Mouse (Mus musculus): Measurements from ENCODE around the gene Trpv5. TPM values are rescaled to one million over a fixed set of nuclear protein-coding genes. Genes with fewer than 3 reads are reported as not detected.

Gene Trpv5
- polyA plus RNA-seq, 1 experiment from 2014 or later, result not detected

DNA sequence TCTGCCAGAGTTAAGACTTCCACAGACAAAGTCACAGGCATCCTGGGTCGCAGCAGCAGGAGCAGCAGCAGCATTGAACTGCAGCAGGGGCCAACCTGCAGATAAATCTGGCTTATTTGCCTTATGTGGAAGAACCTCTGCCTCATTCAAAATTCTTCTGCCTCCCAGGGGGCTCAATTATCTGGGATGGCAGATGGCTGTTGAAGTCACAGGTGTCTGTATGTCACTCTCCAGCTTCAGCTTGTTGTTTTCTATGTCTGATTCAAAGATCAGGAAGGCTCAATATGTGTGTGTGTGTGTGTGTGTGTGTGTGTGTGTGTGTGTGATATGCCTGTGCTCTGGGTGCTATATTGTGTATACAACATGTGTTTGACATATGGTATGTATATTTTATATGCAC, 43.2 kb downstream of the Trpv5 start:
- Histone ChIP-seq H3K4me3 (no peak overlapping the region), H3K36me3 (replicated peaks) (no peaks in the 10 kb centered on the region), H3K9me3 (no peaks in the 10 kb centered on the region), H3K27ac (replicated peaks) (no peak overlapping the region), H3K27me3 (replicated peaks; ENCODE audit: low read depth, poor library complexity, severe bottlenecking) (no peaks in the 10 kb centered on the region), H3K4me1 (peaks cover 3% of the 10 kb centered on the region; the same call in 1 of the 2 replicates)
- WGBS, result 22% methylated on average over 1 of the region's 1 CpGs
- no peak for DNase-seq (ENCODE audit: low spot score)

DNA sequence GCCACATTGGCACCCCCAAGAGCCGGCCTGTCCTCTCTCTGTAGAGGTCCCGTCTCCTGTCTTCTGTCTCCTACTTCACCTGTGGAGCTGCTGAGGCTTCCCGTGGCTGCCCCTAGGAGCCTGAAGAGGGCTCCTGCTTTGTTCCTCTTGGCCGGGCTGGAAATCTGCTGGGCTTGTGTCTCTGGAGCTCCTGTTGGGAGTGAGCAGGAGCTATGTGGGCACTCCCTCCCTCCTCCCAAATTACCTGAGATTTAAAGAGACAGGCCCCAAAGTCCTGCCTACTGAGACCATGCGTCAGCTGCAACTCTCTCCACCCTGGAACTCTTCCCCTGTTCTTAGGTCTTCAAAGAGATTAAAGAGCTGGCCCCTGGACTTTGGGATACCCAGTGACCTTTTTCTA, 44.4 kb downstream of the Trpv5 start, which contains the start of gene Trpv6:
Gene Trpv6, minus strand, starts transcription at position 228 of the 400 bp plus-strand sequence.
- WGBS, result 17% methylated on average over 5 of the region's 5 CpGs
- Histone ChIP-seq H3K27me3 (replicated peaks; ENCODE audit: low read depth, poor library complexity, severe bottlenecking) (no peaks in the 10 kb centered on the region), H3K27ac (replicated peaks) (no peak within 1 kb of the TSS), H3K4me1 (peaks cover 3% of the 10 kb centered on the region; the same call in 1 of the 2 replicates), H3K4me3 (no peak within 1 kb of the TSS), H3K9me3 (no peaks in the 10 kb centered on the region), H3K36me3 (replicated peaks) (no peaks in the 10 kb centered on the region)
- no peak for DNase-seq (ENCODE audit: low spot score)

DNA sequence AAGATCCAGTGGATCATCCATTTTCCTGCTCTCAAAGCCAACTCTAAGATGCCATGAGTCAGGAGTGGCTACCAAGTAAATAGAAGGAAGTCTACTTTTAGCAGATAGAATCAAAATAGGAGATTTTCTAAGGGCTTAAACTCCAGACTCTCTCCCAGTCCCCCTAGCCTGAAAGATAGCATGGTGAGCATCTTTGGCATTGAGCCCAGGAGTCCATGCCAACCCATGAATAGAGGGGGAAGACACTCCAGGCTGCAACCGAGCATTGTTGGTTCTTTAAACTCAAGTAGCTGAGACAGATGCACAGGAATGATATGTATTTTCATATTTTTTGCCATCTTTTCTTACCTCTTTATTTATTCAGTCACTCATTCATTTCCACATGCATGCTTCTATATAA, 45.4 kb downstream of the Trpv5 start:
- no peaks in the 10 kb centered on the region for H3K36me3 ChIP-seq (replicated peaks)
- H3K27me3 ChIP-seq (replicated peaks; ENCODE audit: low read depth, poor library complexity, severe bottlenecking), result no peaks in the 10 kb centered on the region
- WGBS, result 58% methylated on average over 1 of the region's 1 CpGs
- no peak overlapping the region for H3K4me3 ChIP-seq
- no peaks in the 10 kb centered on the region for H3K9me3 ChIP-seq
- H3K27ac ChIP-seq (replicated peaks), result no peak overlapping the region
- no peak for DNase-seq (ENCODE audit: low spot score)
- no peaks in the 10 kb centered on the region for H3K4me1 ChIP-seq

DNA sequence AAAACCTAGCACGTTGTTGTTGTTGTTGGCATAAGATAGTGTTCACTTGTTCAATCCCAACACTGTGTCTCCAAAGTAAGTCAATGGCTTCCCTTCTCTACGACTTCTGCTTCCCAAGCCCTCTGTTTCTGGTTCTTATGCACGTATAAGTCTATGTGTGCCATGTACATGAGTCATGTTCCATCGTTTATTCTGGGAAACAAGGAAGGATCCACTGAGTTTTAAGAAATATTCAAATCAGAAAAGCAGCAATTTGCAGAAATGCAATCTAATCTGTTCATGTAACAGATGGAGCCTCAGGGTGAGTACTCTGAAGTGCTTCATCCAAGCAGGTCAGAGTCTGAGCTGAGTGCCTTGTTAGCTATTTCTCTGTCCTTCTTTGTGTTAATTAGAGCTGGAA, 49.0 kb downstream of the Trpv5 start:
- Histone ChIP-seq H3K9me3 (no peaks in the 10 kb centered on the region), H3K4me1 (no peaks in the 10 kb centered on the region), H3K27me3 (replicated peaks; ENCODE audit: low read depth, poor library complexity, severe bottlenecking) (no peaks in the 10 kb centered on the region), H3K4me3 (no peak overlapping the region), H3K36me3 (replicated peaks) (no peaks in the 10 kb centered on the region), H3K27ac (replicated peaks) (no peak overlapping the region)
- WGBS, result 88% methylated on average over 4 of the region's 4 CpGs
- DNase-seq (ENCODE audit: low spot score), result no peak

DNA sequence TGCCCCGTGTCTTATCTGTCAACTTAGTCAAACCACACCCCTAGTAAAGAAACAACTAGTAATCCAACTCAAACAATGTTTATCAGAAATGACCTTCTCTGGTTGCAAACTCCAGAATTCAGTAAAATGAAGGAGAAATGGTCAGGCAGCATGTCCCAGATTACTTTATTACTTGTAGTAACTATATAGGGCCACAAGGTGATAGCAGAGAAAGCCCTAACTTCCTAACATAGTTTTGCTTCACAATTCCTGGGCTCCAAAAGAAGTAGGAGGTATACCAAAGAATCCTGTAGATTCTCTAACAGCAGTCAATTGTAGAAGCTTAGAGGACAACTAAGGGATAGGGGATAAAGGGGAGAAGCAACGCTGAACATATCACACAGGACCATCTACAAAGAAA, 49.8 kb downstream of the Trpv5 start:
- H3K4me3 ChIP-seq, result no peak overlapping the region
- H3K27ac ChIP-seq (replicated peaks), result no peak overlapping the region
- no peaks in the 10 kb centered on the region for H3K4me1 ChIP-seq
- no peak for DNase-seq (ENCODE audit: low spot score)
- H3K27me3 ChIP-seq (replicated peaks; ENCODE audit: low read depth, poor library complexity, severe bottlenecking), result no peaks in the 10 kb centered on the region
- no peaks in the 10 kb centered on the region for H3K9me3 ChIP-seq
- WGBS, result 73% methylated on average over 2 of the region's 2 CpGs
- H3K36me3 ChIP-seq (replicated peaks), result no peaks in the 10 kb centered on the region

DNA sequence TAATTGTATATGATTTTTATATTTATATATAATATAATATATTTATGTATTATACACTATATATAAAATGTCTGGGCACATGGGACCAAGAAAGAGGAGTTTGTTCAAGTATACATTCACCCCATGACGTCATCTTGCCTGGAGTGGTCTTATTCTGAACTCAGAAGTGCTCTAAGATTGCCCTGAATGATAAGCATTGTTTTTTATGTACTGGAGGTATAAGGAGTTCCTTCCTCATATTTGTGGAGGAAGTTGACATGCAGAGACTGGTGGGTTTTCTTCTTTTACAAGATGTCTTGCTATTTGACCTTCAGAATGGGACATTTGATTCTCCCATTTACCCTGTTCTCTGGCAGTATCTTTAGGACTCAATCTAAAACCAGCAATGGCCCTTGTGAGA, 52.4 kb downstream of the Trpv5 start:
- no peak for DNase-seq (ENCODE audit: low spot score)
- H3K4me1 ChIP-seq, result no peaks in the 10 kb centered on the region
- H3K36me3 ChIP-seq (replicated peaks), result no peaks in the 10 kb centered on the region
- 59% methylated on average over 1 of the region's 1 CpGs for WGBS
- H3K4me3 ChIP-seq, result no peak overlapping the region
- H3K9me3 ChIP-seq, result no peaks in the 10 kb centered on the region
- no peak overlapping the region for H3K27ac ChIP-seq (replicated peaks)
- no peaks in the 10 kb centered on the region for H3K27me3 ChIP-seq (replicated peaks; ENCODE audit: low read depth, poor library complexity, severe bottlenecking)

DNA sequence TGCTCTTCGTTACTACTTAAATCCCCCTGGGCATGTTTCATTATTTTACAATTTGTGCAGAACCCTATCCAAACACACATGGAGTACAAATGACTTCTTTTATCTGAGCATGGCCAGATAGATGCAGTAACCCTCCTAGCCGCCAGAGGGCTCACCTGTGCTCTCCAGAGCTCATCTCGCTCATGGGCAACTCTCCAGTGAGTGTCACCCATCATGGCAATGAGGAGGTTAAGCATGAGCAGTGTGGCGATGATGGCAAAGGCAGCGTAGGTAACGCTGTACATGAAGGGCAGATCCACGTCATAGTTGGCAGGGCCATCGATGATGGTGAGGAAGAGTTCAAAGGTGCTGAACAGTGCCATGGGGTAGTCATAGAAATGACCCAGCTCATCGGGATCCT, 57.9 kb downstream of the Trpv5 start:
- H3K4me1 ChIP-seq, result no peaks in the 10 kb centered on the region
- peaks cover 26% of the 10 kb centered on the region for H3K36me3 ChIP-seq (replicated peaks)
- no peak overlapping the region for H3K4me3 ChIP-seq
- no peak overlapping the region for H3K27ac ChIP-seq (replicated peaks)
- no peaks in the 10 kb centered on the region for H3K27me3 ChIP-seq (replicated peaks; ENCODE audit: low read depth, poor library complexity, severe bottlenecking)
- peak; percentile 23 for DNase-seq (ENCODE audit: low spot score)
- no peaks in the 10 kb centered on the region for H3K9me3 ChIP-seq
- WGBS, result 68% methylated on average over 9 of the region's 9 CpGs

DNA sequence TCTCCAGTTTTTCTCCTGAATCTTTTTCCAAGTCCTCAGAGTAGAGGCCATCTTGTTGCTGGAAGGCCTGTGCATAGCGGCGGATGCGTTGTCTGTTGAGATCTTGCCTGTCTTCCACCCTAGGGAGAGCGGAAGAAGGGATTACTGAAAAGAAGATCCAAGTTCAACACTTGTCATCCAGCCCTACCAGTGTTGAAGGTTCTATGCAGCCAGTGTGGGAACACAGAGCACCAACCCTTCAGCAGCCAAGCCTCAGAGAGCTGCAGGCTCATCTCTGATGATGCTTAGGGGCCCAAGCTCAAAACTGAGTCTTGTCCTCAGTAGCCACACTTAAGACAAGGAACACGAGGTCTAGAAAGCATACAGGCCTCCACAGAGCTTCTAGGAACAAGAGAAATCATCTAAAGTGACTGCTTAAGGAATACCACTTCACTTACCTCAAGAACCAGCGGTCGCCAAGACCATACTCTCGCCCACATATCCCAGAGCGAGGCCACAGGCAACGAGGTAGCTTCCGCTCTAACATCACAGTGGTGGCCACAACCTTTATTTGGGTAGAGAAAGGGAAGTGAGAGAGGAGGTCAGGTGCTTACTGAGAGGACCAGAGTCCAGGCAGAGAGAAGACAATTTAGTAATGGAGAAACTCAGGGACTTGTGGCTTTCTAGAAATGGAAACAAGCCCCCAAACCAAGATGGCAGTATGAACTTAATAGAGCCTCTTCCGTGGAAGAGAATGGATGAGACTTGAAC, 59.2 kb downstream of the Trpv5 start:
- no peak for DNase-seq (ENCODE audit: low spot score)
- H3K27ac ChIP-seq (replicated peaks), result no peak overlapping the region
- H3K4me3 ChIP-seq, result no peak overlapping the region
- 90% methylated on average over 12 of the region's 12 CpGs for WGBS
- no peaks in the 10 kb centered on the region for H3K4me1 ChIP-seq
- no peaks in the 10 kb centered on the region for H3K27me3 ChIP-seq (replicated peaks; ENCODE audit: low read depth, poor library complexity, severe bottlenecking)
- peaks cover 39% of the 10 kb centered on the region for H3K36me3 ChIP-seq (replicated peaks)
- H3K9me3 ChIP-seq, result no peaks in the 10 kb centered on the region

DNA sequence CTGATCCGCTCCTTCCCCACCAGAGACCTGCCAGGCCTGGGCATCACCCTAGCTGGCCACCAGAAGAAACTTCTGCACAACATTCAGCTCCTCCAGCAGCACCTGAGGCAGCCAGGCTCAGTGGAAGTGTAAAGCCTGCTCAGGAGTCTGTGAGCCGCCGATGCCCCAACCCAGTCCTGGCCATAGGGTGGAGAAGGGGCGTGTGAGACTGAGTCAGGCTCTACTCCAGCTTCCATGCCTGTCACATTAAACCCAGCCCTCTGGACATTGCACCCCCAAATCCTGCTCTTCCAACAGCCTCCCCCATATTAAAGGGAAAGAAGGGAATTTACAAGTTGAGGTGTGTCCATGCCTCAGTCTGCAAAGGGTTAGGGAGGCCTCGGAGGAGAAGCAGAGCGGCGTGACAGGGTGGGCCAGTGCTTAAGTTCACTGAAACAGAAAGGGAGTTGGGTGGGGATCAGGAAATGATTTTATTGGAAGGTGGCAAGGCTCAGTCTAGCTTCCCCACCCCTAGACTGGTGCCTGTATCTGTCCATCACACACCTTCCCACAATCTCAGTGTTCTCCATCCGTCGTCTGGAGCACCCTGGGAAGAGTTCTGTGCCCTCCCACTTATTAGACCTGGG, 60.3 kb downstream of the Trpv5 start:
- Histone ChIP-seq H3K36me3 (replicated peaks) (peaks cover 41% of the 10 kb centered on the region), H3K4me3 (no peak overlapping the region), H3K27ac (replicated peaks) (no peak overlapping the region), H3K4me1 (no peaks in the 10 kb centered on the region), H3K27me3 (replicated peaks; ENCODE audit: low read depth, poor library complexity, severe bottlenecking) (no peaks in the 10 kb centered on the region), H3K9me3 (no peaks in the 10 kb centered on the region)
- no peak for DNase-seq (ENCODE audit: low spot score)
- WGBS, result 94% methylated on average over 9 of the region's 9 CpGs

DNA sequence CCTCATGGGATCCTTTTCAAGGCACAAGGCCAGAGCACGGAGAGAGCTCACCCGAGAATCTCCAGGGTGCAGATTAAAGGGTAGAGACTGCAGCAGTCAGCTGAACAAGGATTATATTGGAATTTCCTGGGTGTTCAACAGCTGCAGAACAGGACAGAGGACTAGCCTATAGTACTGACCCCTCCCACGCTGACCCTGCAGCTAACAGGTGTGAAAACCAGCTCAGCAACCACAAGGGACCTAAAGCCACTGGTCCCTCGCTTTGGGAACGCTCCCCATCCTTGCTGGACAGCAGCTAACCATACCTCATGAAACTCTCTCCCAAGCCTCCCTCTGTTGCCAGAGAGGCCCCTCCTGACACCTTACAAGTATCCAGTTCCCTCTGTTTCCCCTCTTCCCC, 72.9 kb downstream of the Trpv5 start:
- peaks cover 9% of the 10 kb centered on the region; the same call in 1 of the 2 replicates for H3K27me3 ChIP-seq (replicated peaks; ENCODE audit: low read depth, poor library complexity, severe bottlenecking)
- H3K9me3 ChIP-seq, result no peaks in the 10 kb centered on the region
- no peak overlapping the region for H3K27ac ChIP-seq (replicated peaks)
- H3K36me3 ChIP-seq (replicated peaks), result no peaks in the 10 kb centered on the region
- H3K4me1 ChIP-seq, result peaks cover 19% of the 10 kb centered on the region
- DNase-seq (ENCODE audit: low spot score), result no peak
- H3K4me3 ChIP-seq, result no peak overlapping the region
- 57% methylated on average over 5 of the region's 5 CpGs for WGBS

DNA sequence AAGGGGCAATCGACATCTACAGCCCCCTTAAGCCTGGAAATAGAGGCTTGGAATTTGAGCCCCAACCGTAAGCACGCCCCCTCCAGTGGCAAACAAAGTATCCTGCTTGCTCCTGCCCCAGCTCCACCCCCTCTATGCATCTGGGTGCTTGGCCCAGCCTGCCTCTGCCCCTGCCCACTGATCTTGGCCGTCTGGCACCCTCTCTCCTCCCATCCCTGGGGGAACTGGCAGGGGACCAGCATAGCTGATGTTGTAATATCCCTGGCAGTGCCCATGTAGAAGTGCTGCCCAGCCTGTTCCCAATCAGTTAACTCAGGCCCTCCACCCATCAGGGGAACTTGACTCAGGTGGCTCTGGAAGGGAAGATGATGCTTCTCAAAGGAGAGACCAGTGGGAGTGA, 74.4 kb downstream of the Trpv5 start:
- Histone ChIP-seq H3K9me3 (no peaks in the 10 kb centered on the region), H3K27ac (replicated peaks) (0 out of 2 replicates have a peak overlapping the region, but pooled peaks have one; percentile 95), H3K36me3 (replicated peaks) (no peaks in the 10 kb centered on the region), H3K27me3 (replicated peaks; ENCODE audit: low read depth, poor library complexity, severe bottlenecking) (peaks cover 9% of the 10 kb centered on the region; the same call in 1 of the 2 replicates), H3K4me1 (peaks cover 19% of the 10 kb centered on the region), H3K4me3 (peak overlapping the region; percentile 74)
- DNase-seq (ENCODE audit: low spot score), result peak; percentile 23
- WGBS, result 4% methylated on average over 4 of the region's 4 CpGs

DNA sequence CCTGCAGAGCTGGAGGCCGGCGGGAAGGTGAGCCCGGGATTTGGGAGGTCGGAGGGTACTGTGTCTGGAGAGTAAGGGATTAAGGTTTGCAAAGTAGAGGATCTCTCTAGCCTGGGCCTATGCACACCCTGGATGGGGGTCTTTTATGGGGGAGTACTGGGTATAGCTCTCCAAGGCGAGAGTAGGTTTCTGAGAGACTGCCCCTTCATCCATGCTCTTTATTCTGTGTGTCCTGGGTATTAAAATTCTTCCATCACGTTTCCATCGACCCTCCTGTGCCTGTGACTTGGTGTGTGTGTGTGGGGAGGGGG, 74.8 kb downstream of the Trpv5 start:
- no peaks in the 10 kb centered on the region for H3K36me3 ChIP-seq (replicated peaks)
- no peaks in the 10 kb centered on the region for H3K9me3 ChIP-seq
- peak overlapping the region; percentile 95 for H3K27ac ChIP-seq (replicated peaks)
- H3K27me3 ChIP-seq (replicated peaks; ENCODE audit: low read depth, poor library complexity, severe bottlenecking), result peaks cover 9% of the 10 kb centered on the region; the same call in 1 of the 2 replicates
- H3K4me3 ChIP-seq, result peak overlapping the region; percentile 74
- 2% methylated on average over 7 of the region's 7 CpGs for WGBS
- H3K4me1 ChIP-seq, result peaks cover 19% of the 10 kb centered on the region
- no peak for DNase-seq (ENCODE audit: low spot score)

All from embryonic facial prominence, embryonic 10.5 days (tissue).